Mouse (Mus musculus): ENCODE data around the gene Srsf10. TPM values are rescaled to one million over a fixed set of nuclear protein-coding genes. Genes with fewer than 3 reads are reported as not detected.

The Srsf10 gene
- total and polyA plus RNA-seq, 3 experiments = 241 to 418 (median 299) TPM

GRCm38 (mm10) chr4:135870227-135871023 lies 14.9 kb downstream of the Srsf10 start:
- Histone ChIP-seq H3K27me3 (ENCODE audit: insufficient read depth, low read length) (no peaks in the 10 kb centered on the region), H3K4me1 (ENCODE audit: insufficient read depth, low read depth, low read length) (peaks cover 43% of the 10 kb centered on the region), H3K36me3 (replicated peaks) (peaks cover 39% of the 10 kb centered on the region), H3K9me3 (replicated peaks) (no peaks in the 10 kb centered on the region), H3K4me3 (ENCODE audit: low read depth, low read length) (no peak overlapping the region; the same call in 1 of the 2 replicates)
- TF ChIP-seq GATA2 (IDR thresholded peaks at IDR 0.05; ENCODE audit: borderline replicate concordance, low read depth, low read length) = no peak
- no peak; the same call in 1 of the 2 replicates for TF ChIP-seq POLR2AphosphoS5 (IDR thresholded peaks at IDR 0.05; ENCODE audit: insufficient replicate concordance, low read depth, low read length)
- TF ChIP-seq GATA1 (IDR thresholded peaks at IDR 0.05; ENCODE audit: borderline replicate concordance, low read length) = no peak
- no peak for TF ChIP-seq CTCF (IDR thresholded peaks at IDR 0.05; ENCODE audit: low read depth, low read length)
- no peak for TF ChIP-seq TAL1 (conservative IDR thresholded peaks at IDR 0.05; ENCODE audit: low read depth, low read length)
- DNase-seq (ENCODE audit: low spot score) = no peak
- ATAC-seq (ENCODE audit: extremely low read depth, insufficient number of reproducible peaks, low FRiP score, poor library complexity, severe bottlenecking) = no peak

- Histone ChIP-seq H3K4me1 (ENCODE audit: insufficient read depth, low read depth, low read length) (peaks cover 57% of the 10 kb centered on the region), H3K36me3 (replicated peaks) (peaks cover 35% of the 10 kb centered on the region), H3K27me3 (ENCODE audit: insufficient read depth, low read length) (no peaks in the 10 kb centered on the region), H3K9me3 (replicated peaks) (no peaks in the 10 kb centered on the region), H3K4me3 (ENCODE audit: low read depth, low read length) (peak overlapping the region; percentile 75; the same call in 1 of the 2 replicates)
- no peak for TF ChIP-seq POLR2AphosphoS5 (IDR thresholded peaks at IDR 0.05; ENCODE audit: insufficient replicate concordance, low read depth, low read length)
- no peak for TF ChIP-seq TAL1 (conservative IDR thresholded peaks at IDR 0.05; ENCODE audit: low read depth, low read length)
- TF ChIP-seq CTCF (IDR thresholded peaks at IDR 0.05; ENCODE audit: low read depth, low read length) = no peak
- TF ChIP-seq GATA1 (IDR thresholded peaks at IDR 0.05; ENCODE audit: borderline replicate concordance, low read length) = no peak
- no peak for TF ChIP-seq GATA2 (IDR thresholded peaks at IDR 0.05; ENCODE audit: borderline replicate concordance, low read depth, low read length)
- no peak for ATAC-seq (ENCODE audit: extremely low read depth, insufficient number of reproducible peaks, low FRiP score, poor library complexity, severe bottlenecking)
- DNase-seq (ENCODE audit: low spot score) = no peak
Observed at GRCm38 (mm10) chr4:135872015-135872414, 16.5 kb downstream of the Srsf10 start.

GRCm38 (mm10) chr4:135872589-135873391 lies 17.2 kb downstream of the Srsf10 start:
- Histone ChIP-seq H3K27me3 (ENCODE audit: insufficient read depth, low read length) (no peaks in the 10 kb centered on the region), H3K9me3 (replicated peaks) (no peaks in the 10 kb centered on the region), H3K36me3 (replicated peaks) (peaks cover 35% of the 10 kb centered on the region), H3K4me1 (ENCODE audit: insufficient read depth, low read depth, low read length) (peaks cover 59% of the 10 kb centered on the region), H3K4me3 (ENCODE audit: low read depth, low read length) (peak overlapping the region; percentile 75)
- ATAC-seq (ENCODE audit: extremely low read depth, insufficient number of reproducible peaks, low FRiP score, poor library complexity, severe bottlenecking) (no peak), DNase-seq (ENCODE audit: low spot score) (no peak)
- TF ChIP-seq GATA2 (IDR thresholded peaks at IDR 0.05; ENCODE audit: borderline replicate concordance, low read depth, low read length) (no peak), POLR2AphosphoS5 (IDR thresholded peaks at IDR 0.05; ENCODE audit: insufficient replicate concordance, low read depth, low read length) (no peak), CTCF (IDR thresholded peaks at IDR 0.05; ENCODE audit: low read depth, low read length) (no peak), GATA1 (IDR thresholded peaks at IDR 0.05; ENCODE audit: borderline replicate concordance, low read length) (no peak), TAL1 (conservative IDR thresholded peaks at IDR 0.05; ENCODE audit: low read depth, low read length) (no peak)

- H3K27me3 ChIP-seq (ENCODE audit: insufficient read depth, low read length) = no peaks in the 10 kb centered on the region
- peak within 1 kb of the TSS; percentile 75 for H3K4me3 ChIP-seq (ENCODE audit: low read depth, low read length)
- peak; percentile 96 for DNase-seq (ENCODE audit: low spot score)
- no peaks in the 10 kb centered on the region for H3K9me3 ChIP-seq (replicated peaks)
- H3K36me3 ChIP-seq (replicated peaks) = peaks cover 35% of the 10 kb centered on the region
- peak; percentile 67 for ATAC-seq (ENCODE audit: extremely low read depth, insufficient number of reproducible peaks, low FRiP score, poor library complexity, severe bottlenecking)
- H3K4me1 ChIP-seq (ENCODE audit: insufficient read depth, low read depth, low read length) = peaks cover 58% of the 10 kb centered on the region
- TF ChIP-seq GATA1 (IDR thresholded peaks at IDR 0.05; ENCODE audit: borderline replicate concordance, low read length) = no peak
- TF ChIP-seq TAL1 (conservative IDR thresholded peaks at IDR 0.05; ENCODE audit: low read depth, low read length) = no peak
- TF ChIP-seq POLR2AphosphoS5 (IDR thresholded peaks at IDR 0.05; ENCODE audit: insufficient replicate concordance, low read depth, low read length) = no peak
- TF ChIP-seq GATA2 (IDR thresholded peaks at IDR 0.05; ENCODE audit: borderline replicate concordance, low read depth, low read length) = no peak
- no peak for TF ChIP-seq CTCF (IDR thresholded peaks at IDR 0.05; ENCODE audit: low read depth, low read length)
Observed at GRCm38 (mm10) chr4:135873526-135874202, 18.1 kb downstream of the Srsf10 start, which contains the start of gene Pnrc2. TSS of gene Pnrc2 (minus strand) at chr4:135873850.

- no peak for ATAC-seq (ENCODE audit: extremely low read depth, insufficient number of reproducible peaks, low FRiP score, poor library complexity, severe bottlenecking)
Observed at GRCm38 (mm10) chr4:135874564-135875535, 19.3 kb downstream of the Srsf10 start.

More at GRCm38 (mm10) chr4:135874564-135875535, 19.3 kb downstream of the Srsf10 start:
- H3K9me3 ChIP-seq (replicated peaks) = no peaks in the 10 kb centered on the region
- no peak for DNase-seq (ENCODE audit: low spot score)
- H3K4me3 ChIP-seq (ENCODE audit: low read depth, low read length) = no peak overlapping the region; the same call in 1 of the 2 replicates
- peaks cover 1% of the 10 kb centered on the region; the same call in 1 of the 2 replicates for H3K27me3 ChIP-seq (ENCODE audit: insufficient read depth, low read length)
- no peak for TF ChIP-seq CTCF (IDR thresholded peaks at IDR 0.05; ENCODE audit: low read depth, low read length)
- no peak; the same call in 1 of the 2 replicates for TF ChIP-seq POLR2AphosphoS5 (IDR thresholded peaks at IDR 0.05; ENCODE audit: insufficient replicate concordance, low read depth, low read length)
- no peak for TF ChIP-seq GATA1 (IDR thresholded peaks at IDR 0.05; ENCODE audit: borderline replicate concordance, low read length)
- no peak for TF ChIP-seq TAL1 (conservative IDR thresholded peaks at IDR 0.05; ENCODE audit: low read depth, low read length)
- no peak for TF ChIP-seq GATA2 (IDR thresholded peaks at IDR 0.05; ENCODE audit: borderline replicate concordance, low read depth, low read length)
- H3K4me1 ChIP-seq (ENCODE audit: insufficient read depth, low read depth, low read length) = peaks cover 52% of the 10 kb centered on the region
- peaks cover 29% of the 10 kb centered on the region for H3K36me3 ChIP-seq (replicated peaks)
